Mouse (Mus musculus) embryonic facial prominence, embryonic 14.5 days (tissue): ENCODE data around the gene Gm884. TPM values are rescaled to one million over a fixed set of nuclear protein-coding genes. Genes with fewer than 3 reads are reported as not detected.

Experiments used
- ATAC-seq: fragments of 200-750 bp; cut with Nextera tagmentation; 2 replicates; pipeline ENCODE4 v1.8.0; 2017; ENCODE audit warnings: low read depth, moderate number of reproducible peaks, moderate TSS enrichment
- DNase-seq: peaks from one replicate; pipeline ENCODE4 v3.0.0-alpha.2; 2015; ENCODE audit warnings: low spot score
- H3K27ac ChIP-seq: fragments of 300-500 bp; sonication (generic); replicated peaks from 2 replicates; pipeline ENCODE4 v1.5.1; 2014; ENCODE audit warnings: low read depth, mild to moderate bottlenecking, low read length, moderate library complexity
- H3K27me3 ChIP-seq: fragments of 300-500 bp; sonication (generic); replicated peaks from 2 replicates; pipeline ENCODE4 v1.6.1; 2014; ENCODE audit warnings: low read length; ENCODE audit not compliant: control insufficient read depth, insufficient read depth
- H3K36me3 ChIP-seq: fragments of 300-500 bp; sonication (generic); 2 replicates; pipeline ENCODE4 v1.6.1; 2014; ENCODE audit warnings: low read length, mixed read lengths; ENCODE audit not compliant: control insufficient read depth, insufficient read depth
- H3K4me1 ChIP-seq: fragments of 300-500 bp; sonication (generic); 2 replicates; pipeline ENCODE4 v1.6.1; 2014; ENCODE audit warnings: antibody characterized with exemption, low read length; ENCODE audit not compliant: control insufficient read depth, insufficient read depth
- H3K4me2 ChIP-seq: fragments of 300-500 bp; sonication (generic); 2 replicates; pipeline ENCODE4 v1.6.1; 2014; ENCODE audit warnings: low read depth, mild to moderate bottlenecking, low read length, moderate library complexity, mixed read lengths
- H3K4me3 ChIP-seq: fragments of 300-500 bp; sonication (generic); 2 replicates; pipeline ENCODE4 v1.5.1; 2014; ENCODE audit warnings: low read depth, mild to moderate bottlenecking, low read length
- H3K9ac ChIP-seq: fragments of 300-500 bp; sonication (generic); 2 replicates; pipeline ENCODE4 v1.6.1; 2014; ENCODE audit warnings: low read depth, mild to moderate bottlenecking, low read length, moderate library complexity, mixed read lengths
- H3K9me3 ChIP-seq: fragments of 300-500 bp; sonication (generic); 2 replicates; pipeline ENCODE4 v1.6.1; 2016; ENCODE audit warnings: low read length; ENCODE audit not compliant: control insufficient read depth
- WGBS: fragments of 180-500 bp; shearing (Covaris S2); extraction: QIAGEN DNeasy Blood & Tissue Kit; methylation state at CpG from one replicate; pipeline ENCODE4 v1.1.7; 2014; 5-methylcytosine and 5-hydroxymethylcytosine counted together
- polyA plus RNA-seq: library from polyadenylated mRNA; unstranded; fragments of >200 nt; fragmentation: Nextera tagmentation; extraction: Ambion mirVana; gene quantifications from 2 replicates; pipeline ENCODE4 v1.2.1, GENCODE M21; 2014

Gene Gm884
- not detected in 2 replicates for polyA plus RNA-seq

DNA sequence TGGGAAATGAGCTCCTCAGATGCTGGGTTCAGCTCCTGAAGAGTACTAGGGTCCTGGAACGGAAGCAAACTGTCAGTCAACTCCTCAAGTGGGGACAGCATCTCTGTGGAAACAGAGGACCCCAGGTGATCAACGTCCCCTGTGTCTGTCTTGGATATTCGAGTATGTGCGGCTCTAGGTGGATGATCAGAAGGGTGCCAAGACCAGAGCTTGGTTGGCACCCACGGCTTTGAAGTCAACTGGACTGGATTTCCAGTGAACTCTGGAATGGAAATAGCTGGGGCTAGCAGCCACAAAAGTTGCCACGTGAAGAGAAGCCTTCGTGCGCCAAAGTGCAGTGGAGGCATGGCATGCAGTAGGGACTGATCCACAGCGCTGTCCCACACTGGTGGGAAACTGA lies at the start of gene Gm884:
Gene Gm884, minus strand, starts transcription at position 101 of the 400 bp plus-strand sequence.
- H3K36me3 ChIP-seq: no peaks in the 10 kb centered on the region
- no peaks in the 10 kb centered on the region for H3K27me3 ChIP-seq
- H3K27ac ChIP-seq: no peak within 1 kb of the TSS
- no peak for ATAC-seq
- H3K4me1 ChIP-seq: no peaks in the 10 kb centered on the region
- no peak within 1 kb of the TSS for H3K4me2 ChIP-seq
- H3K4me3 ChIP-seq: no peak within 1 kb of the TSS
- no peaks in the 10 kb centered on the region for H3K9me3 ChIP-seq
- no peak within 1 kb of the TSS for H3K9ac ChIP-seq
- DNase-seq: no peak
- 77% methylated on average over 9 of the region's 9 CpGs for WGBS

DNA sequence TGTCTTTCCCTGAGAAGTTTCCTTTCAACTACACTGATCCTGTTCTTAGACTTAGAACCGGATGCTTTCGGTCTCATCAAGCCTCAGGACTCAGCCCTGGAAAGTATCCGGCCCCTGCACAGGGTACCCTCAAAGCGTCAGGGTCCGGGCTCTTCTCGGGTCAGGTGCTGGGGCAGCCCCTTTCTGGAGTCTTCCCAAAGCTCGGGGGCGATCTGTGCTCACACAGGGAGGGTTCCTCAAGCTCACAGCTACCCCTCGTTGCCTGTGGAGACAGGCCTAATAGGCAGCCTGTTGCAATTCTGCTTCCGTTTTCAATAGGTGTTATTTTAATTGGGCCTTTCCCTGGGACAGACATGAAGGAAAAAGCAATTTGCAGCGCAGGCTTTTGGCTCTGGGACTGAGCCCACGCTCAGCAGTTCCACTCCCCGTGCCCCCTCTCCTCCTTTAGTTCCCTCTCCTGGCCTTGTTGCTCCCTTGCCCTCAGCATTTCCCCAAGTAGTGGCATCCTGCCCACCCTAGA lies 46.0 kb upstream of the Gm884 start:
- Histone ChIP-seq H3K27me3 (no peaks in the 10 kb centered on the region), H3K9me3 (no peaks in the 10 kb centered on the region), H3K36me3 (no peaks in the 10 kb centered on the region), H3K4me1 (peaks cover 10% of the 10 kb centered on the region; the same call in 1 of the 2 replicates), H3K4me3 (no peak overlapping the region), H3K9ac (no peak overlapping the region), H3K4me2 (no peak overlapping the region), H3K27ac (no peak overlapping the region)
- 53% methylated on average over 13 of the region's 13 CpGs for WGBS
- DNase-seq (no peak), ATAC-seq (no peak)

GRCm38 (mm10) chr11:103666181-103666906 lies 45.4 kb upstream of the Gm884 start:
- H3K4me3 ChIP-seq: no peak overlapping the region
- H3K4me1 ChIP-seq: peaks cover 10% of the 10 kb centered on the region; the same call in 1 of the 2 replicates
- H3K27me3 ChIP-seq: no peaks in the 10 kb centered on the region
- peak; percentile 47 for DNase-seq
- no peak overlapping the region for H3K4me2 ChIP-seq
- peak; percentile 41; the same call in 1 of the 2 replicates for ATAC-seq
- no peak overlapping the region for H3K27ac ChIP-seq
- no peaks in the 10 kb centered on the region for H3K36me3 ChIP-seq
- WGBS: 21% methylated on average over 10 of the region's 10 CpGs
- no peak overlapping the region for H3K9ac ChIP-seq
- no peaks in the 10 kb centered on the region for H3K9me3 ChIP-seq

GRCm38 (mm10) chr11:103665695-103666094 lies 44.8 kb upstream of the Gm884 start:
- no peak overlapping the region for H3K27ac ChIP-seq
- no peaks in the 10 kb centered on the region for H3K9me3 ChIP-seq
- H3K4me1 ChIP-seq: peaks cover 10% of the 10 kb centered on the region; the same call in 1 of the 2 replicates
- no peaks in the 10 kb centered on the region for H3K27me3 ChIP-seq
- peak; percentile 9; the same call in 1 of the 2 replicates for ATAC-seq
- no peak overlapping the region for H3K4me3 ChIP-seq
- no peak overlapping the region for H3K9ac ChIP-seq
- H3K36me3 ChIP-seq: no peaks in the 10 kb centered on the region
- WGBS: 36% methylated on average over 1 of the region's 1 CpGs
- no peak overlapping the region for H3K4me2 ChIP-seq
- no peak for DNase-seq

DNA sequence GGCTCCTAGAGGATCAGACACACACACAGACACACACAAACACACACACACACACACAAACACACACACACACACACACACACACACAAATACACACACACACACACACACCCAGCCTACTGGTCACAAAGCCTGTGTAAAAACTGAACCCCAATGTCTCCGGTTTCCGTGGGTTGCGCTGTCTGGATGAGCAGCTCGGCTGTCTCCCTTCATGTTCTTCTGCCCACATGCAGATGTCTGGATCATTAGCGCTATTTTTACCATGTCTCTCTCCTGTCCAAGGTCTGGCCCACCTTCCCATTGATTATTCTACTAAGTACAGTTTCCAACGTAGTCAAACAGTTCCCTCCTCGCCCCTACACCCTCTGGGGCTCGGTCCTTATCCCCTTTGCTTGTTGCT lies 42.2 kb upstream of the Gm884 start:
- Histone ChIP-seq H3K27ac (no peak overlapping the region), H3K9ac (no peak overlapping the region), H3K4me3 (no peak overlapping the region), H3K9me3 (no peaks in the 10 kb centered on the region), H3K36me3 (no peaks in the 10 kb centered on the region), H3K4me1 (peaks cover 10% of the 10 kb centered on the region; the same call in 1 of the 2 replicates), H3K4me2 (no peak overlapping the region), H3K27me3 (no peaks in the 10 kb centered on the region)
- ATAC-seq (no peak), DNase-seq (no peak)
- WGBS: 82% methylated on average over 8 of the region's 8 CpGs

GRCm38 (mm10) chr11:103662546-103662945 lies 41.6 kb upstream of the Gm884 start:
- no peaks in the 10 kb centered on the region for H3K27me3 ChIP-seq
- H3K4me2 ChIP-seq: no peak overlapping the region
- no peaks in the 10 kb centered on the region for H3K9me3 ChIP-seq
- H3K4me3 ChIP-seq: no peak overlapping the region
- 75% methylated on average over 5 of the region's 5 CpGs for WGBS
- H3K9ac ChIP-seq: no peak overlapping the region
- ATAC-seq (no peak), DNase-seq (no peak)
- H3K4me1 ChIP-seq: peaks cover 10% of the 10 kb centered on the region; the same call in 1 of the 2 replicates
- H3K27ac ChIP-seq: no peak overlapping the region
- no peaks in the 10 kb centered on the region for H3K36me3 ChIP-seq

- no peaks in the 10 kb centered on the region for H3K9me3 ChIP-seq
- DNase-seq: no peak
- no peak overlapping the region for H3K4me2 ChIP-seq
- H3K4me1 ChIP-seq: peaks cover 9% of the 10 kb centered on the region; the same call in 1 of the 2 replicates
- no peak overlapping the region for H3K27ac ChIP-seq
- H3K4me3 ChIP-seq: no peak overlapping the region
- H3K9ac ChIP-seq: no peak overlapping the region
- no peak for ATAC-seq
- no peaks in the 10 kb centered on the region for H3K36me3 ChIP-seq
- no peaks in the 10 kb centered on the region for H3K27me3 ChIP-seq
- 35% methylated on average over 4 of the region's 4 CpGs for WGBS
Measured at GRCm38 (mm10) chr11:103661863-103662262, 40.9 kb upstream of the Gm884 start.

- WGBS: 72% methylated on average over 7 of the region's 7 CpGs
- Histone ChIP-seq H3K4me1 (no peaks in the 10 kb centered on the region), H3K9me3 (no peaks in the 10 kb centered on the region), H3K4me2 (no peak overlapping the region), H3K9ac (no peak overlapping the region), H3K4me3 (no peak overlapping the region), H3K27ac (no peak overlapping the region), H3K27me3 (peaks cover 32% of the 10 kb centered on the region), H3K36me3 (no peaks in the 10 kb centered on the region)
- DNase-seq: no peak
- ATAC-seq: no peak
Measured at GRCm38 (mm10) chr11:103658189-103658588, 37.2 kb upstream of the Gm884 start.

GRCm38 (mm10) chr11:103656520-103656919 lies 35.6 kb upstream of the Gm884 start:
- Histone ChIP-seq H3K27me3 (peaks cover 49% of the 10 kb centered on the region), H3K9me3 (no peaks in the 10 kb centered on the region)

More at GRCm38 (mm10) chr11:103656520-103656919, 35.6 kb upstream of the Gm884 start:
- WGBS: 4% methylated on average over 3 of the region's 3 CpGs
- Histone ChIP-seq H3K4me1 (no peaks in the 10 kb centered on the region), H3K9ac (no peak overlapping the region), H3K4me3 (no peak overlapping the region), H3K4me2 (no peak overlapping the region), H3K36me3 (no peaks in the 10 kb centered on the region), H3K27ac (no peak overlapping the region)
- DNase-seq: peak; percentile 83
- ATAC-seq: no peak
